Mouse (Mus musculus) v-Abl transformed pro-B cells (cell line): ENCODE measurements around the gene Strbp.

Source experiments
- in situ Hi-C, 2 experiments: fragments of 400-800 bp; cut with MboI; formaldehyde crosslinking; loops; one replicate each; pipeline ENCODE4 v1.15.1; 2025; ENCODE audit not compliant: unreplicated experiment in 2 of 2

Strbp gene

GRCm38 (mm10) chr2:37704141-37704760 is 592 bp upstream of the Strbp start:
- in situ Hi-C loops: no loop called here

GRCm38 (mm10) chr2:37702301-37703172 is 1.1 kb downstream of the Strbp start:
- in situ Hi-C loops: no loop called here

- in situ Hi-C loops: no loop called here
Measured at GRCm38 (mm10) chr2:37689064-37689615, 14.5 kb downstream of the Strbp start.

- in situ Hi-C loops: no loop called here
Measured at GRCm38 (mm10) chr2:37687031-37687430, 16.6 kb downstream of the Strbp start.

GRCm38 (mm10) chr2:37684864-37685263 is 18.8 kb downstream of the Strbp start:
- in situ Hi-C loops: no loop called here

GRCm38 (mm10) chr2:37682197-37682811 is 21.4 kb downstream of the Strbp start:
- in situ Hi-C loops: no loop called here

- in situ Hi-C loops: loop anchor here in 1 of 2 experiments (5.0 kb wide), 1 partner anchor 116 kb away; no protein-coding TSS in a partner anchor
Measured at GRCm38 (mm10) chr2:37651086-37651485, 52.6 kb downstream of the Strbp start.

GRCm38 (mm10) chr2:37649590-37649989 is 54.1 kb downstream of the Strbp start:
- in situ Hi-C loops: loop anchor here (10.0 to 25.0 kb wide), 2 partner anchors 45 to 113 kb away; no protein-coding TSS in a partner anchor

- in situ Hi-C loops: loop anchor here (10.0 to 25.0 kb wide), 2 partner anchors 46 to 113 kb away; no protein-coding TSS in a partner anchor
Measured at GRCm38 (mm10) chr2:37648966-37649365, 54.7 kb downstream of the Strbp start.

GRCm38 (mm10) chr2:37623343-37623742 is 80.3 kb downstream of the Strbp start:
- in situ Hi-C loops: loop anchor here (25.0 kb wide), 1 partner anchor 236 kb away; no protein-coding TSS in a partner anchor

- in situ Hi-C loops: no loop called here
Measured at GRCm38 (mm10) chr2:37587919-37588318, 115.7 kb downstream of the Strbp start.

- in situ Hi-C loops: no loop called here
Measured at GRCm38 (mm10) chr2:37578185-37578584, 125.5 kb downstream of the Strbp start.

GRCm38 (mm10) chr2:37576661-37577060 is 127.0 kb downstream of the Strbp start:
- in situ Hi-C loops: no loop called here

- in situ Hi-C loops: no loop called here
Measured at GRCm38 (mm10) chr2:37572141-37572540, 131.5 kb downstream of the Strbp start.

- in situ Hi-C loops: no loop called here
Measured at GRCm38 (mm10) chr2:37570703-37571102, 133.0 kb downstream of the Strbp start.

GRCm38 (mm10) chr2:37569888-37570287 is 133.8 kb downstream of the Strbp start:
- in situ Hi-C loops: no loop called here

GRCm38 (mm10) chr2:37566035-37566434 is 137.6 kb downstream of the Strbp start:
- in situ Hi-C loops: no loop called here

- in situ Hi-C loops: no loop called here
Measured at GRCm38 (mm10) chr2:37565579-37565978, 138.1 kb downstream of the Strbp start.

GRCm38 (mm10) chr2:37556366-37556765 is 147.3 kb downstream of the Strbp start:
- in situ Hi-C loops: loop anchor here in 1 of 2 experiments (5.0 kb wide), 1 partner anchor 49 kb away; no protein-coding TSS in a partner anchor

GRCm38 (mm10) chr2:37549346-37550012 is 154.2 kb downstream of the Strbp start:
- in situ Hi-C loops: no loop called here
